7 mouse cellular contexts compared by ENCODE assay signal in the genomic region with DNA sequence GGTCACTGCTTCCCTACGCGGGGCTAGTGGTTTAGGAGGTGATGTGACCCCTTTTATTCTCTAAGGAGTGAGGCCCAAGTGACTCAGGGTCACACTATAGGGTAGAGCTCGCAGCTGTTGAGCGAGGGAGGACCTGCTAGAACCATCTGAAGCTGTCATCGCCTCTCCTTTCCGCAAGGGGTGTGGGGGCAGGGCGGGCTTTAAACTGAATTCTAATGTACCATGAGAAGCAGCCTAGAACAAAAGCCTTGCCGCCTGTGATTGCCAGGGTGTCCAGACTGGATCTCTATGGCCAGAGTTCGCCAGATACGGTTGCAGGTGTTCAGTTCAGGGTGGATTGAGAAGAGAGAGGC. TPM values are rescaled to one million over a fixed set of nuclear protein-coding genes. Genes with fewer than 3 reads are reported as not detected.
A peak's percentile ranks its signal among the peaks of the same experiment; 100 is the strongest.
DNase-seq lines count a peak whose midpoint lies in the region; ATAC-seq and TF ChIP-seq lines count a peak whose summit lies in the region.

No protein-coding gene starts in this region.

- no peak for TF ChIP-seq CTCF in cortical plate, adult 2 months (IDR thresholded peaks at IDR 0.05; ENCODE audit: extremely low read depth, insufficient read depth, low read length)

- DNase-seq in lung, postnatal 14 days, result no peak
- peak; percentile 70 to 71 for DNase-seq in layer of hippocampus, postnatal 14 days (ENCODE audit: low spot score in 2 of 2)
- peak; percentile 86 for DNase-seq in thymus, postnatal 0 days (ENCODE audit: low spot score)

- no peak for ATAC-seq in lung, embryonic 16.5 days (ENCODE audit: low read depth)
- peak; percentile 25; the same call in 1 of the 2 replicates for ATAC-seq in heart, embryonic 15.5 days (replicated peaks; ENCODE audit: insufficient number of reproducible peaks, insufficient read depth, low FRiP score, low read depth)
- ATAC-seq in midbrain, embryonic 16.5 days, result peak; percentile 16

- TF ChIP-seq POLR2A in cortical plate, adult 2 months (IDR thresholded peaks at IDR 0.05; ENCODE audit: extremely low read depth, insufficient read depth, low read length), result no peak

- peak overlapping the region; percentile 71 for H3K4me3 ChIP-seq in lung, embryonic 16.5 days (ENCODE audit: low read length)
- peak overlapping the region; percentile 63; the same call in 1 of the 2 replicates for H3K4me3 ChIP-seq in cortical plate, adult 2 months (ENCODE audit: insufficient read depth, low read length)
- H3K4me3 ChIP-seq in heart, embryonic 15.5 days, result peak overlapping the region; percentile 72
- H3K4me3 ChIP-seq in midbrain, embryonic 16.5 days (ENCODE audit: low read depth, low read length), result peak overlapping the region; percentile 89

- no peaks in the 10 kb centered on the region for H3K36me3 ChIP-seq in lung, embryonic 16.5 days (ENCODE audit: control insufficient read depth, insufficient read depth, low read length)
- H3K36me3 ChIP-seq in heart, embryonic 15.5 days, result no peaks in the 10 kb centered on the region; the same call in 1 of the 2 replicates
- H3K36me3 ChIP-seq in midbrain, embryonic 16.5 days (ENCODE audit: control insufficient read depth, insufficient read depth, low read length), result no peaks in the 10 kb centered on the region; the same call in 1 of the 2 replicates

- no peaks in the 10 kb centered on the region for H3K9me3 ChIP-seq in lung, embryonic 16.5 days (ENCODE audit: control insufficient read depth, low read length)
- no peaks in the 10 kb centered on the region for H3K9me3 ChIP-seq in heart, embryonic 15.5 days (replicated peaks)
- H3K9me3 ChIP-seq in midbrain, embryonic 16.5 days (replicated peaks; ENCODE audit: control insufficient read depth, low read length, poor library complexity, severe bottlenecking), result no peaks in the 10 kb centered on the region

- peak overlapping the region; percentile 42 for H3K9ac ChIP-seq in lung, embryonic 16.5 days (ENCODE audit: low read length)
- H3K9ac ChIP-seq in heart, embryonic 15.5 days, result peak overlapping the region; percentile 66
- H3K9ac ChIP-seq in midbrain, embryonic 16.5 days (ENCODE audit: low read depth, low read length), result peak overlapping the region; percentile 100

- H3K4me1 ChIP-seq in lung, embryonic 16.5 days (replicated peaks; ENCODE audit: control insufficient read depth, insufficient read depth, low read length), result peaks cover 27% of the 10 kb centered on the region
- peaks cover 7% of the 10 kb centered on the region; the same call in 1 of the 2 replicates for H3K4me1 ChIP-seq in cortical plate, adult 2 months (ENCODE audit: control insufficient read depth, insufficient read depth, low read length)
- peaks cover 33% of the 10 kb centered on the region for H3K4me1 ChIP-seq in heart, embryonic 15.5 days (replicated peaks)
- H3K4me1 ChIP-seq in midbrain, embryonic 16.5 days (ENCODE audit: control insufficient read depth, insufficient read depth, low read length), result peaks cover 23% of the 10 kb centered on the region

- peaks cover 20% of the 10 kb centered on the region for H3K27me3 ChIP-seq in lung, embryonic 16.5 days (ENCODE audit: control insufficient read depth, insufficient read depth, low read depth, low read length)
- H3K27me3 ChIP-seq in heart, embryonic 15.5 days, result peaks cover 3% of the 10 kb centered on the region; the same call in 1 of the 2 replicates
- no peaks in the 10 kb centered on the region for H3K27me3 ChIP-seq in midbrain, embryonic 16.5 days (ENCODE audit: control insufficient read depth, insufficient read depth, low read depth, low read length)

- peak overlapping the region; percentile 92 for H3K4me2 ChIP-seq in lung, embryonic 16.5 days (ENCODE audit: low read depth, low read length)
- H3K4me2 ChIP-seq in heart, embryonic 15.5 days, result peak overlapping the region; percentile 75
- peak overlapping the region; percentile 76 for H3K4me2 ChIP-seq in midbrain, embryonic 16.5 days (ENCODE audit: low read length)

- WGBS in lung, embryonic 16.5 days, result 6% methylated on average over 10 of the region's 10 CpGs
- WGBS in heart, embryonic 15.5 days, result 4% methylated on average over 10 of the region's 10 CpGs
- WGBS in midbrain, embryonic 16.5 days, result 0% methylated on average over 10 of the region's 10 CpGs

- H3K27ac ChIP-seq in lung, embryonic 16.5 days (ENCODE audit: low read length), result peak overlapping the region; percentile 12; the same call in 1 of the 2 replicates
- peak overlapping the region; percentile 42; the same call in 1 of the 2 replicates for H3K27ac ChIP-seq in cortical plate, adult 2 months (ENCODE audit: insufficient read depth, low read length)
- peak overlapping the region; percentile 88 for H3K27ac ChIP-seq in heart, embryonic 15.5 days
- H3K27ac ChIP-seq in midbrain, embryonic 16.5 days (ENCODE audit: low read length), result peak overlapping the region; percentile 100

RNA-seq across cellular contexts. Expression of gene Tubb2b, which starts 1.4 kb away (rescaled TPM):
- polyA plus RNA-seq in lung, embryonic 16.5 days (2015; fragmentation: Nextera tagmentation; extraction: Ambion mirVana), result 18.9 and 19.4 TPM in 2 replicates
- 264 and 334 TPM in 2 replicates for polyA plus RNA-seq in cortical plate, adult 2 months (2012; rRNA removed)
- polyA plus RNA-seq in heart, embryonic 15.5 days (2015; fragmentation: Nextera tagmentation; extraction: Ambion mirVana), result 36.0 and 42.3 TPM in 2 replicates
- total RNA-seq in layer of hippocampus, postnatal 14 days (2021), result 100 to 1,000 TPM; 703 to 790 TPM
- 1,230 and 1,315 TPM in 2 replicates for polyA plus RNA-seq in midbrain, embryonic 16.5 days (2015; fragmentation: Nextera tagmentation; extraction: Ambion mirVana)
- polyA plus RNA-seq in thymus, postnatal 0 days (2015; fragmentation: Nextera tagmentation; extraction: Ambion mirVana), result 34.5 and 37.3 TPM in 2 replicates

RNA-seq across cellular contexts. Expression of gene Psmg4, which starts 31.1 kb away (rescaled TPM):
- polyA plus RNA-seq in lung, embryonic 16.5 days (2015; fragmentation: Nextera tagmentation; extraction: Ambion mirVana), result 64.5 and 67.3 TPM in 2 replicates
- polyA plus RNA-seq in cortical plate, adult 2 months (2012; rRNA removed), result 37.3 and 42.2 TPM in 2 replicates
- 65.3 and 76.5 TPM in 2 replicates for polyA plus RNA-seq in heart, embryonic 15.5 days (2015; fragmentation: Nextera tagmentation; extraction: Ambion mirVana)
- total RNA-seq in layer of hippocampus, postnatal 14 days (2021), result 10 to 100 TPM; 26.1 to 33.6 TPM
- 71.6 and 74.6 TPM in 2 replicates for polyA plus RNA-seq in midbrain, embryonic 16.5 days (2015; fragmentation: Nextera tagmentation; extraction: Ambion mirVana)
- 158 and 174 TPM in 2 replicates for polyA plus RNA-seq in thymus, postnatal 0 days (2015; fragmentation: Nextera tagmentation; extraction: Ambion mirVana)

RNA-seq across cellular contexts. Expression of gene Tubb2a, which starts 53.9 kb away (rescaled TPM):
- 185 and 193 TPM in 2 replicates for polyA plus RNA-seq in lung, embryonic 16.5 days (2015; fragmentation: Nextera tagmentation; extraction: Ambion mirVana)
- polyA plus RNA-seq in cortical plate, adult 2 months (2012; rRNA removed), result 1,313 and 1,351 TPM in 2 replicates
- polyA plus RNA-seq in heart, embryonic 15.5 days (2015; fragmentation: Nextera tagmentation; extraction: Ambion mirVana), result 136 and 170 TPM in 2 replicates
- 1,000 to 10,000 TPM; 2,027 to 2,125 TPM for total RNA-seq in layer of hippocampus, postnatal 14 days (2021)
- polyA plus RNA-seq in midbrain, embryonic 16.5 days (2015; fragmentation: Nextera tagmentation; extraction: Ambion mirVana), result 3,297 and 3,828 TPM in 2 replicates
- polyA plus RNA-seq in thymus, postnatal 0 days (2015; fragmentation: Nextera tagmentation; extraction: Ambion mirVana), result 204 and 248 TPM in 2 replicates

Comparison
In these comparisons a context has a peak if more than half of its experiments do, and no peak if none do; other contexts are left out.
1. H3K27ac ChIP-seq: peak in every context shown above with its lines; median percentile 100 in midbrain, embryonic 16.5 days; 88 in heart, embryonic 15.5 days; 42 in cortical plate, adult 2 months; 12 in lung, embryonic 16.5 days.
2. H3K9ac ChIP-seq: peak in every context shown above with its lines; median percentile 100 in midbrain, embryonic 16.5 days; 66 in heart, embryonic 15.5 days; 42 in lung, embryonic 16.5 days.